Mouse (Mus musculus): ENCODE results near the gene Cacna1b. TPM values are rescaled to one million over a fixed set of nuclear protein-coding genes. Genes with fewer than 3 reads are reported as not detected.

Cacna1b gene
- total and polyA plus RNA-seq, 2 experiments from 2014 or later, result 0.31 TPM; not detected in 1

DNA sequence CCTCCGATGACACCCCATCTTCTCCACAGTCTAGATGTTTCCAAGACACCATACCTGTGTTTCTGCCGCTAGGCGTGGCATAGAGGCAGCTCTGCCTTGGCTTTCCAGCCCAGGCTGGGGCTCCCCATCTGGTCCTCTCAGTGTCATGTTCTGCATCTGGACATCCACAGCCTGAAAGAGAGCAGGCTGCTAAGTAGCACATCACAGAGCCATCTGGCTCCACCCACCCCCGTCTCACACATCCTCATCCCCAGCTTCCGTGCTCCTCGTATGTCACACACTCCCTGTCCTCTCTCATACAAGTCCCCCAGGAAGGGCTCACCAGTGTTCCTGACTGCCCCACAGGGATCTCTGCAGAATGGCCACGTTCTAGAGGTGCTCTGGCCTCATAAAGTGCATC lies 153.2 kb downstream of the Cacna1b start:
- Histone ChIP-seq H3K9ac (replicated peaks; ENCODE audit: low read depth, low read length) (no peak overlapping the region), H3K4me1 (ENCODE audit: control insufficient read depth, insufficient read depth) (no peaks in the 10 kb centered on the region), H3K4me2 (ENCODE audit: low read depth, low read length) (no peak overlapping the region), H3K36me3 (replicated peaks; ENCODE audit: control insufficient read depth, insufficient read depth, low read length) (no peaks in the 10 kb centered on the region), H3K9me3 (replicated peaks; ENCODE audit: control insufficient read depth, low read length) (no peaks in the 10 kb centered on the region), H3K4me3 (ENCODE audit: low read depth, low read length) (no peak overlapping the region), H3K27ac (ENCODE audit: low read depth) (no peak overlapping the region), H3K27me3 (ENCODE audit: control insufficient read depth, insufficient read depth, low read length) (0 out of 2 replicates have a peak, but pooled peaks cover 7% of the 10 kb centered on the region)
- no peak for TF ChIP-seq CTCF (IDR thresholded peaks at IDR 0.05; ENCODE audit: low read depth)
- no peak for TF ChIP-seq EP300 (IDR thresholded peaks at IDR 0.05; ENCODE audit: low read depth)
- no peak for ATAC-seq (ENCODE audit: insufficient read depth, low read depth)
- 67% methylated on average over 7 of the region's 7 CpGs for WGBS
- no peak for DNase-seq (ENCODE audit: low spot score)

DNA sequence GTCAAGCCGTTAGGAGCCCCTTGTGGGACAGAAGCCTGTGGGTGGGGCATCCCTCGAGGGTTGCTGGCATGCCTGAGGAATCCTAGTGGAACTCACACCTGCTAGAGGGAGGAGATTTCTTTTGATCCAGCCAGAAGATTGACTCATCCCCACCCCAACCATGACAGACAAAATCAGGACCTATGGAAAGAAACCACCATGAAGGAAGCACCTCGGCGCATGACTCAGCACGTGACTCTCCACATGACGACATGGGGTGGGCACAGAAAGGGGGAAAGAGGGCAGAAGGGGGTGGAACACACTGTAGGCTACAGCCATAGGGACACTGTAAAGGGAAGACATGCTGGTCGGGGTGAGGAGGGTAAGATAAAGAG lies 154.2 kb downstream of the Cacna1b start:
- WGBS, result 31% methylated on average over 7 of the region's 7 CpGs
- Histone ChIP-seq H3K4me1 (ENCODE audit: control insufficient read depth, insufficient read depth) (no peaks in the 10 kb centered on the region), H3K4me2 (ENCODE audit: low read depth, low read length) (no peak overlapping the region), H3K9me3 (replicated peaks; ENCODE audit: control insufficient read depth, low read length) (no peaks in the 10 kb centered on the region), H3K27me3 (ENCODE audit: control insufficient read depth, insufficient read depth, low read length) (0 out of 2 replicates have a peak, but pooled peaks cover 7% of the 10 kb centered on the region), H3K27ac (ENCODE audit: low read depth) (no peak overlapping the region), H3K36me3 (replicated peaks; ENCODE audit: control insufficient read depth, insufficient read depth, low read length) (no peaks in the 10 kb centered on the region), H3K9ac (replicated peaks; ENCODE audit: low read depth, low read length) (no peak overlapping the region), H3K4me3 (ENCODE audit: low read depth, low read length) (no peak overlapping the region)
- no peak for ATAC-seq (ENCODE audit: insufficient read depth, low read depth)
- no peak for DNase-seq (ENCODE audit: low spot score)
- TF ChIP-seq EP300 (IDR thresholded peaks at IDR 0.05; ENCODE audit: low read depth) (no peak), CTCF (IDR thresholded peaks at IDR 0.05; ENCODE audit: low read depth) (no peak)

- no peak for TF ChIP-seq EP300 (IDR thresholded peaks at IDR 0.05; ENCODE audit: low read depth)
- no peak for TF ChIP-seq CTCF (IDR thresholded peaks at IDR 0.05; ENCODE audit: low read depth)
- Histone ChIP-seq H3K9me3 (replicated peaks; ENCODE audit: control insufficient read depth, low read length) (no peaks in the 10 kb centered on the region), H3K9ac (replicated peaks; ENCODE audit: low read depth, low read length) (no peak overlapping the region), H3K27ac (ENCODE audit: low read depth) (no peak overlapping the region), H3K4me2 (ENCODE audit: low read depth, low read length) (no peak overlapping the region), H3K4me1 (ENCODE audit: control insufficient read depth, insufficient read depth) (no peaks in the 10 kb centered on the region), H3K4me3 (ENCODE audit: low read depth, low read length) (no peak overlapping the region), H3K27me3 (ENCODE audit: control insufficient read depth, insufficient read depth, low read length) (0 out of 2 replicates have a peak, but pooled peaks cover 7% of the 10 kb centered on the region), H3K36me3 (replicated peaks; ENCODE audit: control insufficient read depth, insufficient read depth, low read length) (no peaks in the 10 kb centered on the region)
- WGBS, result 27% methylated on average over 13 of the region's 13 CpGs
- no peak for DNase-seq (ENCODE audit: low spot score)
- no peak for ATAC-seq (ENCODE audit: insufficient read depth, low read depth)
Measured at GRCm38 (mm10) chr2:24607905-24608764, 154.8 kb downstream of the Cacna1b start.

GRCm38 (mm10) chr2:24606531-24606930 lies 156.4 kb downstream of the Cacna1b start:
- Histone ChIP-seq H3K36me3 (replicated peaks; ENCODE audit: control insufficient read depth, insufficient read depth, low read length) (no peaks in the 10 kb centered on the region), H3K4me1 (ENCODE audit: control insufficient read depth, insufficient read depth) (no peaks in the 10 kb centered on the region), H3K27ac (ENCODE audit: low read depth) (no peak overlapping the region), H3K4me3 (ENCODE audit: low read depth, low read length) (no peak overlapping the region), H3K27me3 (ENCODE audit: control insufficient read depth, insufficient read depth, low read length) (0 out of 2 replicates have a peak, but pooled peaks cover 7% of the 10 kb centered on the region), H3K9ac (replicated peaks; ENCODE audit: low read depth, low read length) (no peak overlapping the region), H3K4me2 (ENCODE audit: low read depth, low read length) (no peak overlapping the region), H3K9me3 (replicated peaks; ENCODE audit: control insufficient read depth, low read length) (no peaks in the 10 kb centered on the region)
- no peak for ATAC-seq (ENCODE audit: insufficient read depth, low read depth)
- no peak for DNase-seq (ENCODE audit: low spot score)
- 81% methylated on average over 15 of the region's 15 CpGs for WGBS
- TF ChIP-seq EP300 (IDR thresholded peaks at IDR 0.05; ENCODE audit: low read depth) (no peak), CTCF (IDR thresholded peaks at IDR 0.05; ENCODE audit: low read depth) (no peak)

- Histone ChIP-seq H3K9ac (replicated peaks; ENCODE audit: low read depth, low read length) (no peak overlapping the region), H3K4me1 (ENCODE audit: control insufficient read depth, insufficient read depth) (no peaks in the 10 kb centered on the region), H3K4me3 (ENCODE audit: low read depth, low read length) (no peak overlapping the region), H3K27ac (ENCODE audit: low read depth) (no peak overlapping the region), H3K27me3 (ENCODE audit: control insufficient read depth, insufficient read depth, low read length) (0 out of 2 replicates have a peak, but pooled peaks cover 7% of the 10 kb centered on the region), H3K9me3 (replicated peaks; ENCODE audit: control insufficient read depth, low read length) (no peaks in the 10 kb centered on the region), H3K36me3 (replicated peaks; ENCODE audit: control insufficient read depth, insufficient read depth, low read length) (no peaks in the 10 kb centered on the region), H3K4me2 (ENCODE audit: low read depth, low read length) (no peak overlapping the region)
- TF ChIP-seq CTCF (IDR thresholded peaks at IDR 0.05; ENCODE audit: low read depth), result no peak
- TF ChIP-seq EP300 (IDR thresholded peaks at IDR 0.05; ENCODE audit: low read depth), result no peak
- no peak for DNase-seq (ENCODE audit: low spot score)
- no peak for ATAC-seq (ENCODE audit: insufficient read depth, low read depth)
- WGBS, result 63% methylated on average over 4 of the region's 4 CpGs
Measured at GRCm38 (mm10) chr2:24605096-24605495, 157.9 kb downstream of the Cacna1b start.

All from heart, postnatal 0 days (tissue).